8 mouse cellular contexts compared by ENCODE assay signal in genomic region chrX:12068978-12069724, GRCm38 (mm10).
DNase-seq lines count a peak whose midpoint lies in the region; ATAC-seq and TF ChIP-seq lines count a peak whose summit lies in the region.

No protein-coding gene starts in this region.

- WGBS in heart, embryonic 10.5 days, result 2% methylated on average over 26 of the region's 26 CpGs
- 44% methylated on average over 26 of the region's 26 CpGs for WGBS in thymus, adult 2 months
- 5% methylated on average over 26 of the region's 26 CpGs for WGBS in intestine, embryonic 14.5 days
- WGBS in midbrain, embryonic 15.5 days, result 4% methylated on average over 26 of the region's 26 CpGs

- no peaks in the 10 kb centered on the region for H3K36me3 ChIP-seq in heart, embryonic 10.5 days
- no peaks in the 10 kb centered on the region for H3K36me3 ChIP-seq in thymus, adult 2 months (ENCODE audit: control insufficient read depth, insufficient read depth, low read length)
- no peaks in the 10 kb centered on the region for H3K36me3 ChIP-seq in intestine, embryonic 14.5 days (ENCODE audit: control insufficient read depth, insufficient read depth, low read length)
- H3K36me3 ChIP-seq in midbrain, embryonic 15.5 days (replicated peaks), result no peaks in the 10 kb centered on the region

- no peaks in the 10 kb centered on the region for H3K9me3 ChIP-seq in heart, embryonic 10.5 days
- no peaks in the 10 kb centered on the region for H3K9me3 ChIP-seq in intestine, embryonic 14.5 days (ENCODE audit: control insufficient read depth, low read length)
- no peaks in the 10 kb centered on the region for H3K9me3 ChIP-seq in midbrain, embryonic 15.5 days

- peak overlapping the region; percentile 33 for H3K4me2 ChIP-seq in intestine, embryonic 14.5 days (ENCODE audit: low read length)
- H3K4me2 ChIP-seq in midbrain, embryonic 15.5 days, result peak overlapping the region; percentile 34

- H3K4me1 ChIP-seq in heart, embryonic 10.5 days, result peaks cover 92% of the 10 kb centered on the region
- H3K4me1 ChIP-seq in thymus, adult 2 months (replicated peaks; ENCODE audit: control insufficient read depth, insufficient read depth, low read length), result peaks cover 57% of the 10 kb centered on the region
- H3K4me1 ChIP-seq in intestine, embryonic 14.5 days (replicated peaks; ENCODE audit: control insufficient read depth, insufficient read depth, low read length), result peaks cover 60% of the 10 kb centered on the region
- peaks cover 87% of the 10 kb centered on the region for H3K4me1 ChIP-seq in midbrain, embryonic 15.5 days

- peak overlapping the region; percentile 38 for H3K4me3 ChIP-seq in heart, embryonic 10.5 days
- no peak overlapping the region for H3K4me3 ChIP-seq in thymus, adult 2 months (ENCODE audit: control insufficient read depth, insufficient read depth, low read length)
- no peak overlapping the region for H3K4me3 ChIP-seq in intestine, embryonic 14.5 days (ENCODE audit: low read depth, low read length)
- no peak overlapping the region for H3K4me3 ChIP-seq in midbrain, embryonic 15.5 days

- no peak overlapping the region for H3K27ac ChIP-seq in heart, embryonic 10.5 days
- H3K27ac ChIP-seq in thymus, adult 2 months (ENCODE audit: control insufficient read depth, insufficient read depth, low read length), result no peak overlapping the region
- no peak overlapping the region for H3K27ac ChIP-seq in intestine, embryonic 14.5 days (ENCODE audit: low read depth)
- peak overlapping the region; percentile 60 for H3K27ac ChIP-seq in midbrain, embryonic 15.5 days

- no peak for DNase-seq in heart, embryonic 10.5 days (ENCODE audit: low spot score)
- no peak for DNase-seq in heart, postnatal 36 days
- peak; percentile 28 for DNase-seq in thymus, postnatal 14 days
- DNase-seq in thymus, adult 2 months, result no peak
- DNase-seq in intestine, embryonic 14.5 days (ENCODE audit: low spot score), result peak; percentile 74
- DNase-seq in urinary bladder, adult 18-20 months (ENCODE audit: low spot score in 2 of 2), result no peak
- no peak for DNase-seq in urinary bladder, postnatal 10 days (ENCODE audit: low spot score)

- no peak for TF ChIP-seq POLR2A in thymus, adult 2 months (IDR thresholded peaks at IDR 0.05; ENCODE audit: control insufficient read depth, extremely low read depth, insufficient read depth, low read length, poor library complexity)

- peak; percentile 71 for ATAC-seq in intestine, embryonic 14.5 days (replicated peaks; ENCODE audit: low FRiP score, low TSS enrichment, low read depth)
- ATAC-seq in midbrain, embryonic 15.5 days (replicated peaks), result peak; percentile 69

- H3K9ac ChIP-seq in intestine, embryonic 14.5 days (ENCODE audit: low read length), result no peak overlapping the region
- no peak overlapping the region for H3K9ac ChIP-seq in midbrain, embryonic 15.5 days

- TF ChIP-seq CTCF in thymus, adult 2 months (IDR thresholded peaks at IDR 0.05; ENCODE audit: borderline replicate concordance, control insufficient read depth, extremely low read depth, insufficient read depth, low read length, poor library complexity), result no peak

- intact Hi-C loops in heart, postnatal 36 days (cut with DNase I), result loop anchor here (5.0 kb wide), 1 partner anchor 318 kb away; no protein-coding TSS in a partner anchor

- peaks cover 98% of the 10 kb centered on the region for H3K27me3 ChIP-seq in heart, embryonic 10.5 days (ENCODE audit: insufficient read depth, poor library complexity, severe bottlenecking)
- no peaks in the 10 kb centered on the region for H3K27me3 ChIP-seq in thymus, adult 2 months (ENCODE audit: control insufficient read depth, insufficient read depth, low read length)
- H3K27me3 ChIP-seq in intestine, embryonic 14.5 days (replicated peaks; ENCODE audit: control insufficient read depth, insufficient read depth, low read length), result peaks cover 36% of the 10 kb centered on the region
- peaks cover 22% of the 10 kb centered on the region for H3K27me3 ChIP-seq in midbrain, embryonic 15.5 days (replicated peaks)

Comparison
In these comparisons a context has a peak if more than half of its experiments do, and no peak if none do; other contexts are left out.
1. DNase-seq: peak in thymus, postnatal 14 days (single experiment) and intestine, embryonic 14.5 days (single experiment); none in heart, embryonic 10.5 days (single experiment), heart, postnatal 36 days (0 of 2), thymus, adult 2 months (single experiment), urinary bladder, adult 18-20 months (0 of 2) and urinary bladder, postnatal 10 days (single experiment).